Mouse (Mus musculus): ENCODE measurements around the gene Tespa1.
"Not testable (repeated sequence)": the region's sequence is repeated elsewhere in the genome, so short reads cannot be mapped to it uniquely, and the experiment has no call there.

Gene Tespa1

GRCm38 (mm10) chr10:130363438-130364164 lies 40.9 kb downstream of the Tespa1 start:
- DNase-seq, result peak; percentile 2 to 45

GRCm38 (mm10) chr10:130364766-130365165 lies 42.1 kb downstream of the Tespa1 start:
- DNase-seq, result no peak

- no peak for DNase-seq
Measured at GRCm38 (mm10) chr10:130368384-130368783, 45.7 kb downstream of the Tespa1 start.

GRCm38 (mm10) chr10:130370005-130370682 lies 47.5 kb downstream of the Tespa1 start:
- no peak for DNase-seq

GRCm38 (mm10) chr10:130371644-130372043 lies 49.0 kb downstream of the Tespa1 start:
- no peak for DNase-seq

GRCm38 (mm10) chr10:130372491-130373173 lies 50.0 kb downstream of the Tespa1 start:
- DNase-seq, result peak; percentile 5 to 10

GRCm38 (mm10) chr10:130375145-130375544 lies 52.5 kb downstream of the Tespa1 start:
- no peak for DNase-seq

GRCm38 (mm10) chr10:130394232-130394631 lies 71.6 kb downstream of the Tespa1 start, which contains the start of gene Vmn2r84:
Gene Vmn2r84, minus strand, starts transcription at chr10:130394332.
- no peak for DNase-seq

GRCm38 (mm10) chr10:130412167-130412698 lies 89.6 kb downstream of the Tespa1 start:
- not testable (repeated sequence) for DNase-seq
